Mouse (Mus musculus): ENCODE measurements around the gene Ccl24.

DNA sequence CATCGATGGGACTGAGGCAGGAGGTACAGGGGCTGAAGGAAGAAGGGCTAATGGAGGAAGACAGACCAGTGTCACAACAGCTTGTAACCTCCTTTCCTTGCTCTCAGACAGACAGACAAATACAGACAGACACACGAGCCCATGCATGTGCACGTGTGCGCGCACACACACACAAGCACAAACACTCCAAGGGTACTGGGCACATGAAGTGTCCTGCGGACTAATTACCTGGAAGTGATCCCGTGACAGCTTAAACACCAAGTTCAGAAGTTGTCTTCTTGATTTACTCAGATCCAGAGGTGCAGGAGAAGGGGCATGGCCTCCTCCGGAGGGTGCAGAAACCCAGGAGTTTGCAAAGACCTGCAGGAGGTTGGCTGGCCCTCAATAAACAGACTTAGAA, 12.8 kb upstream of the Ccl24 start:
- TF ChIP-seq CTCF (IDR thresholded peaks at IDR 0.05; ENCODE audit: extremely low read depth, insufficient read length, insufficient replicate concordance, low read depth, low read length) (no peak), POLR2A (IDR thresholded peaks at IDR 0.05; ENCODE audit: low read depth, low read length) (no peak)
